Mouse (Mus musculus): ENCODE measurements around the gene C2cd2l.

DNA sequence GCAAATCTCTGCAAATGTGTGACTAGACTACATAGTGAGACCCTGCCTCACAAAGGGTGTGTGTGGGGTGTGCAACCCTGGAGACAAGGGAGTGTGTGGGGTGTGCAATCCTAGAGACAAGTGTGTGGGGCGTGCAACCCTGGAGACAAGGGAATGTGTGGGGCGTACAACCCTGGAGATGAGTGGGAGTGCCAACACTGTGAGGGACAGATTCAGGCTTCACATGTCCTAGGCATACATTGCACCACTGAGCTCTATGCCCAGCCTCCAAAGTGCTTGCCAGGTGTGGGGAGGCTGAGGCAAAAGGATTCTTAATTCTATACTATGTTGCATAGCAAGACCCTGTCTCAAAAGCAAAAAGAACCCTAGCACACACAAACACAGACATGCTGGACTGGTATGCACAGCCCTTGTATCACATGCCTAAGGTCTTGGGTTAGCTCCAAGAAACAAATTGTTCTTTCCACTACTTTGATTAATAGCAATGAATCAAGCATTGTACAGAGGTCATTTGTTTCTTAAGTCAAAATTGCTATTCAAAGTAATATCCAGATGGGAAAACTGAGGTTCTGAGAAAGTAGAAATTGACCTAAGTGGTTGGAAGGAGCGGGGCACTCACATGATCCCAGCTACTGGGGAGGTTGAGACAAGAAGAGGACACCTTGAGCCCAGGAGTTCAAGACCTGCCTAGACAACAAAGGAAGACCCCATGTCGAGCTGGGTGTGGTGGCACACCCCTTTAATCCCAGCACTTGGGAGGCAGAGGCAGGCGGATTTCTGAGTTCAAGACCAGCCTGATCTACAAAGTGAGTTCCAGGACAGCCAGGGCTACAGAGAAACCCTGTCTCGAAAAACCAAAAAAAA lies 25.7 kb upstream of the C2cd2l start:
- TF ChIP-seq CTCF (conservative IDR thresholded peaks at IDR 0.05; ENCODE audit: insufficient read depth, insufficient read length, low read depth, low read length): no peak
- TF ChIP-seq POLR2A (IDR thresholded peaks at IDR 0.05; ENCODE audit: low read depth, low read length): no peak

Measured in kidney, adult 2 months (tissue).